Mouse (Mus musculus): ENCODE data around the gene Cct3.

DNA sequence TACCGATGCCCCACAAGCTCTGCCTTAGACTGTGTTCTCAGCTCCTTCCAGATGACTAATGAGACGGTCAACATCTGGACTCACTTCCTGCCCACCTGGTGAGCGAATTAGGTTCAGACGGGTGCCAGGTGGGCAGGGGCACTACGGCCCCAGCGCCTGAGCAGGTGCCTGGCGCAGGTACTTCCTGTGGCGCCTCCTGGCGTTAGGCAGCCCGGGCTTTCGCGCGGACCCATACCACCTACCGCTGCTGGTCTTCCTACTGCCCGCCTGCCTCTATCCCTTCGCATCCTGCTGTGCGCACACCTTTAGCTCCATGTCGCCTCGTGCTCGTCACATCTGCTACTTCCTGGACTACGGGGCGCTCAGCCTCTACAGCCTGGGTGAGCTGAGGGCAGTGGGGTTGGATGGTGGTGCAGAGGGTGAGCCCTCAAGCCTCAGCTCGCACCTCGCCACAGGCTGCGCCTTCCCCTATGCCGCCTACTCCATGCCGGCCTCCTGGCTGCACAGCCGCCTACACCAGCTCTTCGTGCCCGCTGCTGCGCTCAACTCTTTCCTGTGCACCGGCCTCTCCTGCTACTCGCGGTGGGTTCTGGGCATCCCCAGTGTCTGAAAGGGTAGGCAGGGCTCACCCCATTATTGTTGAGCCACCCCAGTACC lies 68.9 kb downstream of the Cct3 start:
- TF ChIP-seq CTCF (IDR thresholded peaks at IDR 0.05; ENCODE audit: low read depth): no peak
- TF ChIP-seq EP300 (IDR thresholded peaks at IDR 0.05; ENCODE audit: low read depth): no peak
